Mouse (Mus musculus) left cerebral cortex, postnatal 25 days (tissue): ENCODE measurements at regions not wholly inside any gene's neighbourhood (a gene's known extent, or its start where the extent isn't known, plus 50 kb on each side); places are given as distances from the start of the nearest gene placed in this dataset.
A peak's percentile ranks its signal among the peaks of the same experiment; 100 is the strongest.

Source experiments
- DNase-seq, 2 experiments: peaks; one replicate each; pipeline ENCODE4 v3.0.0; 2022; ENCODE audit warnings: low spot score in 2 of 2, mixed read lengths in 1 of 2
- intact Hi-C: fragments of 180-260 bp; cut with DNase I; formaldehyde crosslinking; loops from one replicate; pipeline ENCODE4 v1.15.1; 2025

- no peak for DNase-seq
- intact Hi-C loops, result no loop called here
Measured at GRCm38 (mm10) chr2:51354800-51355199, 205.9 kb upstream of the Rnd3 start.

DNA sequence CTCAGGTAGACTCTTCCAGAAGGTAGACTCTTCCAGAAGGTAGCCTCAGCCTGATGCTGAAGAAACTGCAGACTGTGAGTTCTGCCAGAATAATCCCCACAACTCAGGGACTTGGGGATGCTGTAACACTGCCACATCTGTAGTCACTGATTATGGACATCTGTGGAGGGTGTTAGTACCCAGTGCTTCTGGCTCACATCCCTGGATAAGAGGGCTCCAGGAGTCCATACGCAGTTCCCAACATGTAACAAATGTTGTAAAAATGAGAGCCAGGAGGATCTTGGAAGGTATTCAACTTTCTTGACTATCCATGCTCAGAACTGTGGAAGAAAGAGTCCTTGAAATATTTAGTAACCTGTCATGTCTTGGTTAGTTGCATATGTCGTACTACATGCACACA is 200.7 kb upstream of the Rnd3 start:
- intact Hi-C loops, result no loop called here
- DNase-seq, result no peak

DNA sequence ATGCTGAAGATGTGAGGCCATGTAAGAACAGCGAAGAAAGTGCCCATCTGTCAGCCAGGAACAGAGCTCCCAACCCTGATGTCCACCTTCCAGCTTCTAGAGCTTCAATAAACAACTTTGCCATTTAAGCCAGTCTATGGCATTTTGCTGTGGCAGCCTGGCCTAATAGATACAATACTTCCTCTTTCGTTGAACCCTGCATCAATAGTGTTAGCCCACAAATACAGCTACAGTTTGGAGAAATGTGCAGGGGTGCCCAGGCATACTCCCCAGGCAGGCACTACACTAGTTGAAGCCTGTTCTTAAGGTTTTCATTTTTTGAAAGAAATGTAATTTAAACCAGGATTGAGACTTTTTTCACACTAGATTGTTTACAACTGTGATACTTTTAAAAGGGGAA is 199.9 kb upstream of the Rnd3 start:
- intact Hi-C loops, result no loop called here
- DNase-seq, result no peak

DNA sequence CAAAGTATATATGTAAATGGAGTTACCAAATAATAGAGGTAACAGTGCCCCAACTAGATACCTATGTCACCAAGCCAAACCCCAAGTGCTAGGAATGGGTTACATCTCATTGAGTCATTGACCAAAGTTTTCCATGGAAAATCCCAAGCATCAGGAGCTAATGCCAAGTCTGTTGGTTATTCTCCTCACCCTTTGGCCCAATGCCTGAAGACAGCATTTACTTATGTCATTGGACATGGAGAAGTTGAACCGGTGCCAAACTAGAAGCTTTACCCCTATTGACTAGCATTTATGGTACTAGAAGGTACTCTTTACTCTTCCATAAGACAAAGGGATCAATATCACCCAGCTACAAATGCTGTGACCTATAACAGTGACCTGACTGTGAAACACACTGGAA is 198.2 kb upstream of the Rnd3 start:
- DNase-seq, result no peak
- intact Hi-C loops, result no loop called here

- DNase-seq, result no peak
- intact Hi-C loops, result no loop called here
Measured at GRCm38 (mm10) chr2:51342421-51342820, 193.5 kb upstream of the Rnd3 start.

DNA sequence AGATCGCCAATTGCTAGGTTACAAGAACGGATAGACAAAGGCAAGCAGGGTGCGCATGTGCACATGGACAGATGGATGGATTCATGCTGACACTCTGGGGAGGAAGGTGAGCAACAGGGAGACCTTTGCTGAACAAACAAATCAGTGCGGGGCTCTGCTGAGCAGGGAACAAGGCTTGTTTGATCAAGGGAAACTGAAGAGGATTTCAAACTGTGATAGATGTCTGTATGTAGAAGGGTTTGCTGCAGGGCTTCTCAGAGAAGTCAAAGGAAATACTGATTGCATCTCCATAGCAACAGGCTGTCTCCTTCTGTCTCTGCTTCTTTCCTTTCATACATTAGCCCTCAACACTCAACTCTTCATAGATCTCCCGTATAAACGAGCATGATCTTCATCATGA is 185.5 kb upstream of the Rnd3 start:
- intact Hi-C loops, result no loop called here
- no peak for DNase-seq

GRCm38 (mm10) chr2:51327081-51327480 is 178.2 kb upstream of the Rnd3 start:
- intact Hi-C loops, result no loop called here
- DNase-seq, result no peak

DNA sequence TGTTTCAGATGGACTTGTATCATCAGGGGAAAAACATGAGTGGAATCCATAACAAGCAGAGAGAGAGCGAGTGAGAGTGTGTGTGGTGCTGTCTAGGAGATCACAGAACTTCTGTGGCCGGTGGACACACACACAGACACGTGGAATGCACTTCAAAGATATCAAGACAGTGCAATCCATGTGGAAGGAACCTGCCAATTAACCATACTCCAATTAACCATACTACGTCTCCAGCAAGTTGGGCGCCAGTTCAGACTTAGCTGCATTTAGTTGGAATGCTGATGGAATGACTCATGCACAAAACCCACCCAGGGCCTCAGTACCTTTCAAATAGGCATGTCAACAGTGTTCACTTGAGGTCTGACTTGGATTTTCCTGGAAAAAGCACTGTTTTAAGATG is 172.8 kb upstream of the Rnd3 start:
- intact Hi-C loops, result no loop called here
- DNase-seq, result no peak

DNA sequence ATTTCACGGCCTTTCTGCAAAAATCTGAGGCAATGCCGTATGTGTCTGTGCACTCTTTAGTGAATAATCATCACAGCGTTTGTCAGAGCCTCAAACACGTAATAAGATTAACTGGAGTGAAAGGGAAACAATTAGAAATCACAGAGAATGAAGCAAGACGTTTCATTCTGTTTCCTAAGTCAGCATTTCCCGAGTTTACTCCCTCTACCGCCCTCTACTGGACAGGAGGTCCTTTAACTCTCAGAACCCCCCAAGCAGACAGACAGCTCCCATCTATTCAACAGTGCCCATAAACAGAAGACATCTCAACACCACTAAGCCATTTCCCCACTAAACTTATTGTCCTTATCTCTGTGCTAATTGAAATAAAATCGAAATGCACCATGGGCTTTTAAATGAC is 167.5 kb upstream of the Rnd3 start:
- intact Hi-C loops, result no loop called here
- DNase-seq, result no peak

DNA sequence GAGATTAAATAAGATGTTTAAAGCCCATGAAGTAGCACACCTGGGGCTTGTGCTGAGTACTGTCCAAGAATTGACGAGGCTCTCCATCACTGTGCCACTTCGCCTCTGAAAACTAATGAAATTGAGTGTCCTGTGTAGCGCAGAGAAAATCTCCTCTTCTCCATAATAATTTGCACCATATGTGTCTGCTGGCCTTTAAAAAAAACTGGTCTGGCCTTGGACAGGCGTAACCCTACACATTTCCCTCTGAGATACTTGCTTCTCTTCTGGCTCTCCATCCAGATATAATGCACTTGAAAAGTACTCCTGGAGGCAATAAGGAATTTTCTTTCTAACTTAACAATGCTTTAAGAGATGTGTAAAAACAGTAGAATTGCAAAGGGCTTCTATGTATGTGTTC is 164.5 kb upstream of the Rnd3 start:
- DNase-seq, result no peak
- intact Hi-C loops, result no loop called here

- intact Hi-C loops, result no loop called here
- peak in 1 of 2 experiments; percentile 7 for DNase-seq
Measured at GRCm38 (mm10) chr2:51306257-51306656, 157.3 kb upstream of the Rnd3 start.

DNA sequence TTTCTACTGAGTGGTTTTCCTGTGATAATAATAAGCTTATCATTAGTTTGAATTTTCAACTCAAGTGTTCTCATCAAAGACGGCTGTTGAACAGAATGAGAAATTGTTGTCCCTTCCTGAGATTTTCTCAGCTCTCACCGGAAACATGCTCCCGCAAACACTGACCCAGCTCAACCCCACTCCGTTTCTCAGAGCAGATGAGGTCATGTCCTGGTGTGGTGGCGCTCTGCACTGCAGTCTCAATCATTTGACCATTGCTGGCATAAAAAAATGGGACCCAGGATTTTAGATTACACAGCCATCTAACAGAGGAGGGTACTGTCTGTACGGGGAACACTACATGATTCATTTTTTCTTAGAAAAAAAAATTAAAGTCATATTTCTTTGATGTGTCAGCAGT is 156.5 kb upstream of the Rnd3 start:
- intact Hi-C loops, result no loop called here
- peak in 1 of 2 experiments; percentile 6 for DNase-seq

- peak; percentile 3 to 35 for DNase-seq
- intact Hi-C loops, result no loop called here
Measured at GRCm38 (mm10) chr2:51304694-51305093, 155.8 kb upstream of the Rnd3 start.

GRCm38 (mm10) chr2:51290659-51291260 is 141.8 kb upstream of the Rnd3 start:
- DNase-seq, result no peak
- intact Hi-C loops, result loop anchor here (5.0 kb wide), 1 partner anchor 167 kb away; no protein-coding TSS in a partner anchor

DNA sequence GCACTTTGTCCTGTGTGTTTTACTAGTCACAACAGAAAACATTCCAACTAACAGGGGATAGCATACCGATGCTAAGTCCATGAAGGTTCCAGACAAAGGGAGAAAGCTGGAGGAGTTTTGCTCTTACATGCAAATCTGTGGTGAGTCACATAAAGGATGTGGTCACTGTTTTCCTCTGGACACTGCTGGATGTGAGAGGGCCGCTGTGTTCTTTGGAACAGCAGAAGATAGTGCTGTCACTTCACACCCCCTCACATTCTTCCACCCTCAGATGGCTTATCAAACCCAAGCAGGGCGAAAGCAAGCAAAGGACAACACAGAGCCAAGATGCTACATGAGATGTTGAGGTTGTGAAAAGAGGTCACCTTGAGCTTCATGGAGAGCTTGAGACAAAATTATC is 139.8 kb upstream of the Rnd3 start:
- intact Hi-C loops, result no loop called here
- no peak for DNase-seq

- intact Hi-C loops, result no loop called here
- no peak for DNase-seq
Measured at GRCm38 (mm10) chr2:51285632-51286031, 136.7 kb upstream of the Rnd3 start.

GRCm38 (mm10) chr2:51284781-51285225 is 135.9 kb upstream of the Rnd3 start:
- peak; percentile 11 to 24 for DNase-seq
- intact Hi-C loops, result no loop called here

DNA sequence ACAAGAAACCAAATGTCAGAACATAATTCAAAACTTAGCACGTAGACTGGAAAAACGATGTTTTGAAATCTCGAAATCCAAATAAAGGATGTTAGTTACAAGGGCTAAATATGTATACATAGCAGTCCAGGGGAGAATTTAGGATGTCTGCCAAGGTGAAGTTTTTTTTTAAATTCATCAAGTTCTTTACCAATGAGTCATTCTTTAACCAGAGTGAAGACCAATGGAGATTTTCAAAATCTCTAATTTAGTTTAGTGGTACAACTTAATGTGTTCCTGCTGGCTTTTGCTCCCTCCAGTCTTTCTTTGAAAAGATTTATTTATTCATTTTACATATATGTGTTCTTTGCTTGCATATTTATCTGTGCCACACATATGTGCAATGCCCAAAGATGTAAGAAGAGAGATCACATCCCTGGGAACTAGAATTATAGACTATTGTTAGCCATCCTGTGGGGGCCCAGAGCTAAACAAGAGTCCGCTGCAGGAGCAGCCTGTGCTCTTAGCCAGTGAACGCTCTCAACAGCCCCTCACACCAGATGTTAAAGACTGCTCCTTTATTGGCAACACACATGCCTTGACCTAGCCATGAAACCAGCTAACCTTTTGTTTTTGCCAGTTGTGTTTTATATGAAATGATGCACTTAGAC is 130.6 kb upstream of the Rnd3 start:
- intact Hi-C loops, result no loop called here
- no peak for DNase-seq

DNA sequence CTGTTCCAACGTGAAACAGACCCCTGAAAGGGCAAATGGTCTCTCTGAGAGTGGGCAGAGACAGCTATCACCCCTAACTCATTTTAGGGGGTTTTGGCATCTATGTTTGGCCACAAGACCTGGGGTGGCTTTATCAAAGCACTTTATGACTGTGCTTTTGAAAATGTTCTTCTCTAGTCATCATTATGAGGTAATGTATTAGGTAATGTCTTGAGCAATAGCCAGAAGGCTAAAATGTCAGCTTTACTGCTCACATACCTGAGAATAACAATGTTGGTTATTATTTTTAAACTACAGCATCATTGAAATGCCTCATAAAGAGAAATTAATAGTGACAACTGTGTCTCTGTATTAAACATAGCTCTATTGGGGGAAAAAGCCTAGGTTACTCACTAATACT is 129.9 kb upstream of the Rnd3 start:
- intact Hi-C loops, result no loop called here

DNA sequence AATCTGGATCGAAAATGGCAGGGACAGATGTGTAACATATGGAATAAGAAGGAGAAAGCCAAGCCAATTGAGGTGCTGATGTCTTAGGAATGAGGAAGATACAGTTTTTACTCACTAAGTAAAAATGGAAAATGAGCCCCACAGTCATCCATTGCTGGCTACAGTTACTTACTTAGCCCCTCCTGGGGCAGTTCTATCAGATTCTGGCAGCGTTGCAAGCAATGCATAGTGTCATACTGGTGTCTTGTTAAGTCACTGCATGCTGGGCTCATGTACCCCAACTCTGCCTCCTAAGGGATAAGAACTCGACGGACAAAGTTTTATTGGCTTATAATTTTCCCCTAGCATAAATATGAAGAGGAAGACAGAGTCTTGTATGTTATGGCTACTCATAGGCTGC is 129.4 kb upstream of the Rnd3 start:
- DNase-seq, result no peak
- intact Hi-C loops, result no loop called here

More for the DNA sequence above, 129.9 kb upstream of the Rnd3 start:
- DNase-seq, result no peak

- intact Hi-C loops, result no loop called here
- no peak for DNase-seq
Measured at GRCm38 (mm10) chr2:51276591-51276990, 127.7 kb upstream of the Rnd3 start.

- intact Hi-C loops, result no loop called here
- DNase-seq, result no peak
Measured at GRCm38 (mm10) chr2:51273300-51273699, 124.4 kb upstream of the Rnd3 start.
